Mouse (Mus musculus) olfactory bulb, adult 2 months (tissue): ENCODE results near the gene Nup160. TPM values are rescaled to one million over a fixed set of nuclear protein-coding genes. Genes with fewer than 3 reads are reported as not detected.
A peak's percentile ranks its signal among the peaks of the same experiment; 100 is the strongest.

Source experiments
- H3K27ac ChIP-seq: fragments of 200-500 bp; 2 replicates; pipeline ENCODE4 v1.5.1; 2012; ENCODE audit warnings: low read depth, low read length; ENCODE audit not compliant: insufficient read depth
- H3K4me1 ChIP-seq: fragments of 200-500 bp; 2 replicates; pipeline ENCODE4 v1.6.1; 2012; ENCODE audit warnings: low read length; ENCODE audit not compliant: control insufficient read depth, insufficient read depth
- H3K4me3 ChIP-seq: fragments of 200-500 bp; 2 replicates; pipeline ENCODE4 v1.5.1; 2012; ENCODE audit warnings: mild to moderate bottlenecking, low read depth, low read length, moderate library complexity; ENCODE audit not compliant: insufficient read depth
- CTCF ChIP-seq: fragments of 200-500 bp; IDR thresholded peaks from 2 replicates; pipeline ENCODE4 v1.5.1; 2012; ENCODE audit warnings: low read depth, mild to moderate bottlenecking, low read length, moderate library complexity; ENCODE audit not compliant: insufficient read depth
- POLR2A ChIP-seq: fragments of 200-500 bp; IDR thresholded peaks from 2 replicates; pipeline ENCODE4 v1.6.1; 2012; ENCODE audit warnings: mild to moderate bottlenecking, low read depth, low read length, moderate library complexity; ENCODE audit not compliant: insufficient read depth
- WGBS: fragments of 180-500 bp; shearing (Covaris S2); methylation state at CpG from one replicate; pipeline ENCODE4 v1.1.7; 2018; 5-methylcytosine and 5-hydroxymethylcytosine counted together
- polyA plus RNA-seq: library from polyadenylated mRNA; stranded (reverse); fragments of >200 nt; gene quantifications from 2 replicates; pipeline ENCODE4 v1.2.4, GENCODE M21; 2012; ENCODE audit warnings: low replicate concordance; ENCODE audit not compliant: missing spikeins, insufficient read depth, insufficient read length

Nup160 gene
- polyA plus RNA-seq, 1 experiment = not detected

GRCm38 (mm10) chr2:90747131-90747530 is 70.1 kb downstream of the Nup160 start:
- H3K4me3 ChIP-seq = 0 out of 2 replicates have a peak overlapping the region, but pooled peaks have one; percentile 13
- 86% methylated on average over 10 of the region's 10 CpGs for WGBS
- peaks cover 4% of the 10 kb centered on the region; the same call in 1 of the 2 replicates for H3K4me1 ChIP-seq
- no peak overlapping the region for H3K27ac ChIP-seq
- TF ChIP-seq POLR2A (no peak), CTCF (no peak)

- TF ChIP-seq POLR2A (no peak), CTCF (no peak)
- no peak overlapping the region for H3K4me3 ChIP-seq
- WGBS = 60% methylated on average over 6 of the region's 6 CpGs
- no peak overlapping the region for H3K27ac ChIP-seq
- H3K4me1 ChIP-seq = peaks cover 4% of the 10 kb centered on the region; the same call in 1 of the 2 replicates
Measured at GRCm38 (mm10) chr2:90749676-90750459, 72.9 kb downstream of the Nup160 start.

GRCm38 (mm10) chr2:90753565-90753964 is 76.5 kb downstream of the Nup160 start:
- no peak overlapping the region for H3K27ac ChIP-seq
- H3K4me1 ChIP-seq = no peaks in the 10 kb centered on the region
- WGBS = 90% methylated on average over 2 of the region's 2 CpGs
- no peak for TF ChIP-seq CTCF
- TF ChIP-seq POLR2A = no peak
- no peak overlapping the region for H3K4me3 ChIP-seq

- TF ChIP-seq POLR2A (no peak), CTCF (no peak)
- 99% methylated on average over 3 of the region's 3 CpGs for whole genome bisulfite sequencing
Measured at GRCm38 (mm10) chr2:90754188-90754587, 77.2 kb downstream of the Nup160 start.

GRCm38 (mm10) chr2:90765123-90765522 is 88.1 kb downstream of the Nup160 start:
- no peak overlapping the region for H3K27ac ChIP-seq
- no peaks in the 10 kb centered on the region for H3K4me1 ChIP-seq
- 84% methylated on average over 3 of the region's 3 CpGs for WGBS
- TF ChIP-seq CTCF (no peak), POLR2A (no peak)
- H3K4me3 ChIP-seq = no peak overlapping the region

More at GRCm38 (mm10) chr2:90754188-90754587, 77.2 kb downstream of the Nup160 start:
- Histone ChIP-seq H3K4me1 (no peaks in the 10 kb centered on the region), H3K27ac (no peak overlapping the region), H3K4me3 (no peak overlapping the region)

GRCm38 (mm10) chr2:90781323-90781722 is 104.3 kb downstream of the Nup160 start:
- TF ChIP-seq CTCF = no peak
- Histone ChIP-seq H3K27ac (no peak overlapping the region), H3K4me1 (peaks cover 12% of the 10 kb centered on the region), H3K4me3 (no peak overlapping the region)
- 39% methylated on average over 3 of the region's 3 CpGs for WGBS

GRCm38 (mm10) chr2:90781938-90782337 is 104.9 kb downstream of the Nup160 start:
- 59% methylated on average over 2 of the region's 2 CpGs for WGBS

GRCm38 (mm10) chr2:90782458-90782857 is 105.4 kb downstream of the Nup160 start, which contains the start of gene Agbl2:
Agbl2 (plus strand) TSS chr2:90782727.
- Histone ChIP-seq H3K4me1 (peaks cover 12% of the 10 kb centered on the region), H3K4me3 (peak within 1 kb of the TSS; percentile 42), H3K27ac (no peak within 1 kb of the TSS)
- no peak for TF ChIP-seq POLR2A
- WGBS = 12% methylated on average over 11 of the region's 11 CpGs

More at GRCm38 (mm10) chr2:90781938-90782337, 104.9 kb downstream of the Nup160 start:
- peaks cover 12% of the 10 kb centered on the region for H3K4me1 ChIP-seq
- H3K27ac ChIP-seq = no peak overlapping the region
- no peak for TF ChIP-seq CTCF
- TF ChIP-seq POLR2A = no peak
- H3K4me3 ChIP-seq = no peak overlapping the region

GRCm38 (mm10) chr2:90782901-90783486 is 106.0 kb downstream of the Nup160 start:
- Histone ChIP-seq H3K4me1 (peaks cover 12% of the 10 kb centered on the region), H3K4me3 (peak overlapping the region; percentile 42), H3K27ac (no peak overlapping the region)
- TF ChIP-seq POLR2A (no peak), CTCF (no peak)
- 3% methylated on average over 28 of the region's 29 CpGs for WGBS

Other genes starting within 250 kb of the Nup160 start
- gene Ptprj, start 96.6 kb upstream of the Nup160 start, polyA plus RNA-seq = 79.8 TPM in 1 of 2 replicates, not detected in the other
- gene Fnbp4, start 68.2 kb downstream of the Nup160 start, polyA plus RNA-seq = 360 TPM in 1 of 2 replicates, not detected in the other
- not detected in 2 replicates for gene Agbl2, start 105.5 kb downstream of the Nup160 start, polyA plus RNA-seq
- gene Mtch2, start 169.9 kb downstream of the Nup160 start, polyA plus RNA-seq = 367 TPM in 1 of 2 replicates, not detected in the other
- not detected in 2 replicates for gene C1qtnf4, start 208.6 kb downstream of the Nup160 start, polyA plus RNA-seq
- not detected in 2 replicates for gene Kbtbd4, start 227.5 kb downstream of the Nup160 start, polyA plus RNA-seq
- not detected in 2 replicates for gene Ndufs3, start 227.6 kb downstream of the Nup160 start, polyA plus RNA-seq